Mouse (Mus musculus) T-cell, adult 2 months (primary cell): ENCODE measurements around the gene Pcdh9.

Experiments used
- DNase-seq: peaks from one replicate; pipeline ENCODE4 v3.0.0; 2022; ENCODE audit warnings: low spot score

Gene Pcdh9

DNA sequence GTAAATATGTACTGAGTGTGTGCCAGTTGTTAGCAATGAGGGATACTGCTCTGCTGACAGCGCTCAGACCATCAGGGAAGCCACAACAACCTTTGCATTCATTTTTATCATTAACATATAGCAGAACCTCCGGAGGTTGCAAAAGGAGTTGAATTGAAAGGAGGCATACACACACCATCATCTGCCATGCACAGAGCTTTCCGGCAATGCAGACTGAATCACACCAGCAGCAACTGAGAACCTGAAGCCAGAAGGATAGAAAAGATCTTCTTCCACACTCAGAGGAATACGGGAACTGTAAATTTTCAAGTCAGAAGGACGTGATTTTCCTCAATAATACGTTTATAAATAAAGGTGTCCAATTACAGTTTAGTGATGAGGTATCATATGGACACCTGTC is 747.1 kb downstream of the Pcdh9 start:
- no peak for DNase-seq

DNA sequence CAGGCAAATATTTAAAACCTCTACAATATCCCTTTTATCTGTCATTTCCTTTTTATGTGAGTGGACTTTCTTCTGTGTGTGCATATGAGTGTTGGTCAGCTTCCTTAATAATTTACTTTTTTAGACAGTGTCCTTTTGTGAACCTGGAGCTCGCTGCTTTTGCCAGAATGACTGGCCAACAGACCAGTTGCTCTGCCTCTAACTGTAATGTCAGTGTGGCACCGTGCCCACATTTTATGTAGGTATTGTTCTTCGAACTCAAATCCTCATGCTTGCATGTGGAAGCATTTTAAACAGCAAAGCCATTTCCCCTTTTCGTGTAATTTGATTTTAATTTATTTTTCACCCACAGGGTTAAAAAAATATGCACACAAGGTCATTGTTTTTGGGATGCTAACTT is 748.4 kb downstream of the Pcdh9 start:
- no peak for DNase-seq

DNA sequence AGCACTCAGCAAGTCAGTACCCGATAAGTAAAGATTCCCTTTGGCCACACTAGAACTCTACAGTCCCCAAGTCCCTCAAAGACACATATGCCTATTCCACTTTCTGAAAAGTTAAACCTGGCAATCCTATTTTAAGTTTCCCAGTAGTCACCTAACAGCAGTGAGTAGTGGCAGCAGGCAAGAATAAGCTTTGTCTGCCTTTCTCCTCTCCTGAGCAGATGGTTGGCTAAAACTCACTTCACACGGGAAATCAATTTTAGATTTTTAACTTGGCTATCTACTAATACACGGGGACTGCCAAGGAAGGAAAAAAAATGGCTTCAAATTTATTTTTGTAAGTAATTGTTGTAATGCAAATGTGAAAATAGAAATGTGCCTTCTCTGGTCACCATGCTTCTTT is 763.5 kb downstream of the Pcdh9 start:
- no peak for DNase-seq

DNA sequence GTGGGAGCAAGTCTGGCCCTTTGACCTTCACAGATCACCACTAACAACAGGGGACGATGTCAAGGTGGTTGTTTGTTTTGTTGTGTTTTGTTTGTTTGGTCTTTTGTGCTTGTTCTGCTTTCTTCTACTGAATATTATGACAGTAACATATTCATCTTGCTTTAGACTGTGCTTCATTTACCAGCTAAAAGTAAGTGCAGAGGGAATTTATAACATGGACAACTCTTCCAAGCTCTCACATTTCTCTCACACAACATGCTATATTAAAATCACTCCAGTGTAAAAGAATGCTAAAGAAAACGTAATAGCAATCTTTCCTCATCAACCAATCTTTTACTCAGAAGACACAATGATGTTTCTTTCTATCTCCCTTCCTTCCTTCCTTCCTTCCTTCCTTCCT is 787.7 kb downstream of the Pcdh9 start:
- no peak for DNase-seq

DNA sequence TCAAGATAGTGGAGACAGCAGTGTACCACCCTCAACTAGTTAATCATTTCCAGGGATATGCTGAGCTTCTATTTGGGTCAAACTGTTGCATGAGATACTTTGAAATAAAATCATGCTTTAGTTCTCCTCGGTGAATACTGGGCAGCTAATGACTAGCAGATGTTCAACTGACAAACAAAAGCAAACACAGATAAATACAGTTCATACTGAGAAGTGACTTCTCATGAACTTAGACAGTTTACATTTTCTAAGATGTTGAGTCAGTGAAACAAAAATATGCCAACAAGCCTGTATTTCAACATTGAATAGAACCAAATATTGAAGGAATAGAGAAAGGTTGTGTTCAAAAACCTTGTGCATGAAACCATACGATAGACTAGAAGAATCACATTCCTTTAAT is 795.4 kb downstream of the Pcdh9 start:
- no peak for DNase-seq

DNA sequence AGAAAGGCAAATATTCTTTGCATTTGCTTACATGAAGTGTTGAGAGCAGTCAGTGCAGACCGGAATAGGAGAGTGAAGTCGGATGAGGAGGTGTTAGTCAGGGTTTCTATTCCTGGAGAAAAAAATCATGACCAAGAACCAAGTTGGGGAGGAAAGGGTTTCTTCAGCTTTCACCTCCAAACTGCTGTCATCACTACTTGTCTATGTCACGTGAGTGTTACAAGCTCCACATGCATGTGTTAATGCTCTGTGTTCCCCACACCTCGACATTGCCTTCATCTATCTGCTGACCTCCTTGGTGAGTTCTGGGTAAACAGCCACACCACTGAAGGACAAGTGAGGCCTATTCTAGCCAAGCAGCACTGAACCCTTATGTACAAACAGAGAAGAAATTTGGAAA is 797.7 kb downstream of the Pcdh9 start:
- DNase-seq: no peak

DNA sequence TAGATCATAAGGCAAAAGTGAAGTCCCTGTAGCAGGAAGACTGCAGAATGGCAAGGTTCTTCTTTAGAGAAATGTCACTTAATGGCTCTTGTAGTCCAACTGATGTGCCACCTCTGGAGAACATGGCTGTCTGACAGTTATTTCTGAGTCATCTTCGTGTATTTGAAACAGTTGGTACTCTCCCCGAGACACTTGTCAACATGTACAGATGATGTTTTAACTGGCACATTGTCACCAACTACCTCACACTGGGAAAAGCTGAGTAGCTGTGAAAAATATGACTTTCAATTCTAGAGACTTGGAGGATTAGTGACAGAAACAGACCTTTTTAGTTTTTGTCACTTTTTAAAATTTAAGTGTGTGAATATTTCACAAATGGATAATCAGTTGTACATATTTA is 804.8 kb downstream of the Pcdh9 start:
- no peak for DNase-seq

DNA sequence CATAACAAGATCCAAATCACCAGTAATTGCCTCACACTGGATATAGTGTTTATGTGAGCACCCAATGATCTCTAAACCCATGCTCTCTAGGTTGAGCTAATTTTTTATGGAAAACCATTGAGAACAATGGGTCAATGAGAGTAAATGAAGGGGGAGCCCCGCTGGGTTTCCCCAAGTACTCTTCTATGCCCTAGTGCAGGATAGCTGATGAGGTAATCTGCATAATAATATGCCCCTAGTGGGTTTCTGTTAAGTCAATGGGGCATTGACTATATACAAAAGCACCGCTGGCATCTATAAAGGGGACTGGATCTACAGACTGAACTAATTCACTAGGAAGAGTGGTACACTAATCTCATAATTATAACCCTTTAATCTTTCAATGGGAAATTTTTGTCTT is 807.3 kb downstream of the Pcdh9 start:
- no peak for DNase-seq

DNA sequence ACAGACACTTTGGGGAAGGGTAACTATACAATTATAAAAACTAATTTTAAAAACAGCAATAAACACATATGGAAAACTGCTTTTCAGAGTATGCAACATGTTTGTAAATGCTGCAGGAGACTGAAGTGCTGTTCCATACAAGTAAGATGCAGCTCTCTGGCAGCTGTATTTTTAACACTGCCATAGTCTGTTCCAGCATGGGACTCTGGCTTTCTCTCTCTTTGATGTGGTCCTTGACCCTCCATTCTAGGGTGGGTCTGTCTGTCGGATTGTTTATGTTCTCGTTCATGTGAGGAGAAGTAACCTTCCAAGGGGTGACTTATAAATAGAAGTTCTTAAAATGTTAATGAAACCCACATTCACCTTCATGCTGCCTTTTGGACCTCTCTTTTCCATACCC is 809.6 kb downstream of the Pcdh9 start:
- DNase-seq: no peak

DNA sequence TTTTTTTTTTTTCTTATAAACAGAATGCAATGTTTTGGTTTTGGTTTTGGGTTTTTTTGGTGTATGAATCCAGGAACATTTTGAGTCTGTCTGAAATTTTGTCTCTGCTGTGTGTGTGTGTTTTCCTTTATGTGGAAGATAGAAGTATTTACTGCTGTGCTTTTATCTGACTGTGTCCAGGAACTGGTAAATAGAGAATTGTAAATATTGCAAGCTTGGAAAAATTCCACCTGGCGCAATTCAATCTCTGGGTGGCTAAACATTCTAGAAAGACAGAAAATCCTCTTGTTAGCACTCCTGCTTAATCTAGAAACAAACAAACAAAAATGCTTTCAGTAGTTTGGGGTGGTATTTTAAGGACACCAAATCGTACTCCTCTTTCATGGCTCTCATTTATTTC is 814.7 kb downstream of the Pcdh9 start:
- no peak for DNase-seq

DNA sequence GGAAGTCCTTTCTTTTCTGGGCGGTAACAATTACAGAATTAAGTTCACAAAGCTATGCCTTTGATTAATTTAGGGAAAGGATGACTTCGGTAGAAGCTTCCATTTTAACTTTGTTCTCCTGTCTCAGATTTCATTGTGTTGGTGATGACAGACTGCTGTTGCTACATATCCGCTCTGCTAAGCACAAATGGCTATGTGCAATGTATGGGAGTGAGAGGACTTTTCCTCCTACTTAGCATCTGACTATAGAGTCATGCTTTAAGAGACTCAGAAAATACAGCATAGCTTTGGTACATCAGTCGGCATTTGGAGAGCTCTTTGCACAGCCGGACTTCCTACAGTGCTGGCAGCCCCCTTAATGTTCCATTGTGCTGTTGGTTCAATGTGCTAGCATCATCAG is 818.1 kb downstream of the Pcdh9 start:
- no peak for DNase-seq

DNA sequence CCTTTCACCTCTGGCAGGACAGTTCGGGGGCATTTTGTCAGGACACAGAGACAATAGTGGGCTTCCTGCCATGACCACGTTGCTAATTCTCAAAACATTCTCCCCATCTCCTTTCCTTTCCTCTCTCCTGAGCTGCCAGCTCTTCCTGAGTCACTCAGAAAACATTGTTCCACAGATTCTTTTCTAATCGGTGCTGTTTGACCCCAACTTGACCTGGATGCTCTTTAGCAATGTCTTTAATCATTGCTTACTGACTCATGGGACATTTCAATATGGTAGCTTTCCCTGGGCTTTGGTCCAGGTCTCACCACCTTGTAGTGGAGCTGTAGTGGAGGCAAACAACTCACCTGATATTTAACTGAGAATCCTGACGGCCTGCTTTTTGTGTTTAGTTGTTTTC is 820.3 kb downstream of the Pcdh9 start:
- DNase-seq: no peak

DNA sequence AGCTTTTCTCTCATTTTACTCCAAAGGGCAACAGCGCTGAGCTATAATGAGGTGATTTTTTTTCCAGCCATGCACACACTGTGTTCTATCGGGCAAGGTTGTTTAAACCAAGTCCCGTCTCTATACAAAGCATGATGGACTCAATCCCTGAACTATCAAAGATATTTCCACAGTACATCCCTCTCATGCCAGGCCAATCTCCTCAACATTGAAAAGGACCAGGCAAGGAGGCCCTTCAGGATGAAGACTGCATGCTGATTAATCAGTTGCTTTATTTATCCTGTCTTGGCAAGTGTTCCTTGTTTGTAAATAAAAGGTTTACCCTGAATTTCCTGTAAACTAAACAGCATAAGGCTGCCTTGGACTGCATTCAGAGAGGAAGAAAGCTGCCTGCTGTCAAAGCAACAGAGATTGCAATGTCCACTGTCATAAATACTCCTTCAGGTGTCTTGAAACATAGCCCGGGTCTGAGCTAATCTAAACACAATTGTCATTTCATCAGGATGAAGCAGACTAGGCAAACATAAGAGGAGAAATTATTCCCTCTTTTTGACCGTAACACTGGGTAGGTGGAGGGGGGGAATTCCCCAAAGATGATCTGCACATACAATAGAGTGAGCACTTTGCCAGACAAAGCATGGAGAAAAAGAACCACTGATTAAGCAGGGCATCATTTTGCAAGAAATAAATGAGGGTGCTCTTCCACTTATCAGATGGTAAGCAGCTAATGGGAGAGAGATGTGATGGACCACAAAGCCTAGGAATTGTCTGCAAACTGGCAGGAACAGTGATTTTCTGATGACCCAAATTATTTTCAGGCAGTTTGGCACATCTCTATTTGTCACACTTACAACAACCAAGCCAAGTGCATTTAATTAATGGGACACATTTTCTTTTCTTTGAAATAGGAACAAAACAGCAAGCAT is 822.8 kb downstream of the Pcdh9 start:
- no peak for DNase-seq

DNA sequence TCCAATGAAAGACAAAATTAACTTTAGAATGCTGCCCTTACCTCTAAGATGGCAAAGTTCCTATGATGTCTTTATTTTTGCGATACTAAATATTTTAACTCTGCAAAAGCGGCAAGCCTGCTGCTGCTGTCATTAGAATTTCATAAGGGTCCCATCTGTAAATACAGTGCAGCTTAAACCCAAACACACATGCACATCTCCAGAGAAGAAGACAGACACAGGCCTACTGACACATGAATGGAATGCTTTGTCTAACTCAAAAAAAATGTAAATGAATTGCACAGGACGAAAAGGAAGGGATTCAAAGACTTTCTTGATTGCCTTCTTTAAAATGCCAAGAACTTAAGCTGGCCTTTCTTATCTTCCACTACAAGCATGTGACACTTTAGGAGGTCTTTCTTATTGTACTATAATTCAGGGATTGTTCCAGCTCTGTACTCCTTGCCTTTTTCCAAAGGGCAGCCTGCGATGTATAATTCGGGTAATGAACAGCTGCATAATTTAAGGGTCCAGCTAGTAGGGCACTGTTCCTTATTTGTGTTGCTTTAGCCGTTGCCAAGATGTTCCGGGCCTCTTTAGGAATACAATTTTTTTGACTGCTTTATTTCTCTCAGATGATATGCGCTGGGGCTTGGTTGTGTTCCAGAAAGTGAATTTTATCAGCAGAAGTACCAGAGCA is 823.6 kb downstream of the Pcdh9 start:
- no peak for DNase-seq

DNA sequence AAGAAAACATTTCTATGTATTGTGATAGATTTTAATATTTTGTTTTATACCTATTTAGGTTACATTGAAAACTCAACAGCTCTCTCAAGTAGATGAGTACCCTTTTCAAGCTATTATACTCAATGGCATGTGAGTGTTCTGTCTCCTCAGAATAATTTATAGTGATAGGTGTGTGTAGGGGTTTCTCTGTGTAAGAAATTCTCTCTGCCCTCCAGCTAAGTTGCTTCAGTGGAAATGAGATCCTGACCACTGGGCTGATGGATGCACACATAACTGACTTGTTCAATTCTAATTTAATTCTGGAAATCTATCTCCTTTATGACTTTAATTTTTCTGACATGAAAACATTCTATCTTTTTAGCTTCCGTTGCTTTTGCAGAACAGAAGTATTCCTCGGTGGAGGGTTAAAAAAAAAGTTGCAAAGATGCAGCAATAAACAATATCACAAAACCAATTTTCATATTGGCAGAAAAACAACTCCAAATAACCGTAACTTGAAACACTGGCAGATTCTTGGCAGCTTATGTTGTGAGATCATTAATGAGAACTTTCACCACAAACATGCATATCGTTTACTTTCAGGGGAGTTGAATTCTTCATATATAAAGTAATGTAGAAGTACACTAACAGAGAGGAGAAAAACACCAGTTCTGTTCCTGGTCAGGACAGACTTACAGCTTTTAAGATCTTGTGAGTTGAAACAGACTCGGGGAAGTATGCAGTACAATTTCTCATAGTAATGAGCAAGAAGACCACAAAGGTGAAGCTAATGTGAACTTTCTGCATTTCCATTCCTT is 828.5 kb downstream of the Pcdh9 start:
- no peak for DNase-seq

DNA sequence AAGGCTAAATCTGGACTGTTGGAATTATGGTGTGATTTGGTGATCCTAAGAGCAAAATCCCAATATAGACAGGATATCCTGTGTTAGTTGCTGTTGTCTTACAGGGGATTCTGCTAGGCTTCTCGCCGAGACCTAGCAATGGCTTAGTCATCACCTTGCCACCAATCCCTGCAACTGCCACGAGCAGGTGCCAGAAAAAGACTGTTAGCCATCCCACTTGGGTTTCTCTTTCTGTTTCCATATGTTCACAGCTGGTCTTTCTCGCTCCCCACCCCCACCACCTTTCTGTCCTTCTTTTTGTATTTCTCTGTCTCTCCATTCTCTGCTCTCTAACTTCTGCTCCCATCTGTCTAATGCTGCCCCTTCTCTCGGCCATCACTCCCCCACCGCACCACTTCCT is 831.7 kb downstream of the Pcdh9 start:
- DNase-seq: no peak

DNA sequence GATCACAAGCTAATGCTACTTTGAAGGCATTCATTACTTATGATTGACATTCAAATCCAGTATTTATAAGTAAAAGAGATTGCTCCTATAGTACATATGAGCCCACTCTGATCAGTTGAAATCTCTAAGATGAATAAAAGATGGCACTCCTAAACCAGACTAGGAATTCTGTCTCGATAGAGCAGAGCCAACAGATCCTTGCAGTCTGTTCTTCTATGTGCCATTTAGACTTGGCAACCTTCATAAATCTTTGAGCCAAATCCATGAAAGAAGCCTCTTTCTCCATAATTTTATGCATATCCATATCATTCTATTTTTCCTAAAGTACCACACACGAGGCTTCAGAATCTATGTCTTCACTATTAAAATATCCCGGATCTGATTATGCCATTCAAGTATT is 834.5 kb downstream of the Pcdh9 start:
- DNase-seq: no peak

DNA sequence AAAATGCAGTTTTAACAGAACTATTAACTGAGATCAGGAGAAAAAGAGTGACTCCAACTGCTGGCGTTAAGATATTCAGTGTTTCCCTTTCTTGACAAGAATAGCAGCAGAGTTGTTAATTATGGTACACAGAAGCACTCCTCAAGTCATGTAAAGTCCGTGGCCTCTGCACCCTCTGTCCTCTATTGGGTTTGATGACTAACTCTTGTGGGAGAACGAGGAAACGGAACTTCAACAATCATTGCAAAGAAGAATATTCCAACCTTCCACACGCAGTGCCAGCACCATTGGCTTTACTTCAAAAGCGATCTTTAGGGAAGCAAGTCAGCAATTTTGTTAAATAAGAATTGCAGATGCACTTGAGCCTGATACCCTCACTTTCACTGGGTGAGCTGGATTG is 849.9 kb downstream of the Pcdh9 start:
- no peak for DNase-seq

DNA sequence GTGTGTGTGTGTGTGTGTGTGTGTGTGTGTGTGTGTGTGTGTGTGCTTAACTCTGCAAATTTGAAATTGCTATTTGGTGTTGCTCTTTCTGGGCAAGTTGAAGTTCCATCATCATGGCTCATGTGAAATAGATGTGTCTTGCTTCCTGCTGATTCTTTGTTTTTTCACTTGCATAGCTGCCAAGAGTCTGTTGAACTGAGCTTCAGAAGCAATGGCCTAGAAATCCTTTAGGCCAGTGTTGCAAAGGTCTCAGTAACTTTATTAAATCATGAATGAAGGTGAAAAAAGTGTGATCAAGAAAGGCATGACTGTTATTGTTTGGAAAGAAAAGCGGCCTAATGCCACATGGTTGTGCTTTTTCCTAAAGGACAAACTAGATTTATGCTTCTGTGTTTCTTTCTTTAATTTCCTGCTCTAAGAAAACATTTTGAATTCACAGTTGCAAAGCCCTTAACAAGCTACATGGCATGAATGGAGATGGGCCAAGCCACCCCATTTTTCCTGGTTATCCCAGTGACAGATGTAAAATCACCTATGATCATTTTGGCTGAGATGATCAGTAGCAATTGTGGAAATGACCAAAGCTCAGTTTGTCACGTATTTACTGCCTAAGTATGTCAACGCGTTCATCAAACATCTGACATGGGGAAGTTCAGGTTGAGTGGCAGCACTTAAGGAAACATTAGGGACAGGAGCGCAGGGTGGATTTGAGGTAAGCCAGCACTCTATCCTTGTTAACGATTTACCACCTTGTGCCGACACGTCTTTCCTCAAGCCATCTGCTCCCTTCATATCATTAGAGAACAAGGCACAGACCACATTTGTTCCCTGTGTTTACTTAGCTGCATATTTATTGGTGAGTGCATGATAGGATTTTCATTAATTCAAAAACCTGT is 850.9 kb downstream of the Pcdh9 start:
- DNase-seq: no peak

DNA sequence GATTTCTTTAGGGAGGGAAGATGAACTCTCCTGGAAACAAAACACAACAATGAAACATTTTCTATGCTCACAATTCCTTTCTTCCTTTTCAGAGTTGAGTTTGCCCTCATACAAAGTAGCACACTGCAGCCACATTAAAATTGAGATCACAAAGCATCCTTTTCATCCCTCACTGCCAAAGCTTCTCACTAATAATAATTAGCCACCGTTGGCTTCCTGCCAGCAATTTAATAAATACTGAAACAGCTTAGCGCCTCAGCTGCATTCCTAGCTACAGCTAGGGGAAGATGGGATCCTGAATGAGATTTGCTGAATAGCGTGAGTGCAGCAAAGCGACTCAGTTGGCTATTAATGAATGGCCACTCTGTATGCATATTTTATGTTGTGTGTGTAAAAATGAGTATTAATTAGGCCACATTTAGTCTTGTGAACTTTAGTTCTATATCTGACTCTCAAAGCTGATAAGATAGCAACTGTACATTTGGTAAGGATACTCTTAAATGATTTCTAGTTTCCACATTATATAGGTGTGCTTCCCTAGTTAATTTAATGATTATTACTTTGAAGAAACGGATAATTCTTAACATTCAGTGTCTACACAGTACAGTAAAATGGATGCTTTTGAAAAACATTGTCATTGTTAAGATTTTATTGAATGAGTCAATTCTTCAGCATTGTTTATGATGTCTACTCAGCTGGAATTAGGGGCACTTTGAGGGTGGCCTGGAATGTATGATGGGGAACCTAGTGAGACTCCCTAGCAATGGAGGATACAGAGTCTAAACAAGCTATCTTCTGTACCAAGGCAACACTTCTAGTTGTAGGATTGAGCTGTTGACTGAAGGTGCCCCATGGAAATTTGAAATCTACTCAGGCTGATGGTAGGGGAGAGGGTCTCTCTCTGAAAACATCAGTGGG is 881.1 kb downstream of the Pcdh9 start:
- DNase-seq: no peak
